Mouse (Mus musculus) right cerebral cortex, postnatal 10 days (tissue): ENCODE results near the gene Hcfc1.

Experiments used
- DNase-seq, 2 experiments: peaks; one replicate each; pipeline ENCODE4 v3.0.0; 2021; ENCODE audit warnings: low spot score in 2 of 2

Hcfc1 gene

DNA sequence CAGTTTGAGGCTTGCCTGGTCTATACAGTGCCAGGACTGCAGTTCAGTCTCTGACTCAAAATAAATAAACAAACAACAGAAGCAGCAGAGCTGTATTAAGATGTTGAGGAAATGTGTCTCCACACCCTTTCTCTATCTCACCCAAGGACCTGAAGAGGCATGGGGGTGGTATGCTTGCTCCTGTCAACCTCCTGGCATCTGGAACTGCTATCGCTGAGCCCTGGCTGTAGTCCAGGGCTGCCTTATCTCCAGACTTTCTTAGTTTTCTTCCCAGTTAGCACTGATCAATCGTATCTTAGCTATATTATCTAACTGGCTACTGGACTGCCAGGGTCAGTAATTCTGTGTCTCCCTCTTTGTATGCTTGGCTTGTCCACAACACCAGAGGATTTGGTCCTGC, 24.3 kb downstream of the Hcfc1 start:
- DNase-seq: no peak

GRCm38 (mm10) chrX:73931871-73932270, 34.3 kb downstream of the Hcfc1 start:
- DNase-seq: no peak

GRCm38 (mm10) chrX:73930402-73931062, 35.6 kb downstream of the Hcfc1 start, which contains the start of gene Renbp:
Gene Renbp, minus strand, starts transcription at chrX:73930850.
- DNase-seq: peak in 1 of 2 experiments; percentile 42

- no peak for DNase-seq
These were observed 43.6 kb downstream of the Hcfc1 start for GRCm38 (mm10) chrX:73922550-73922882.

DNA sequence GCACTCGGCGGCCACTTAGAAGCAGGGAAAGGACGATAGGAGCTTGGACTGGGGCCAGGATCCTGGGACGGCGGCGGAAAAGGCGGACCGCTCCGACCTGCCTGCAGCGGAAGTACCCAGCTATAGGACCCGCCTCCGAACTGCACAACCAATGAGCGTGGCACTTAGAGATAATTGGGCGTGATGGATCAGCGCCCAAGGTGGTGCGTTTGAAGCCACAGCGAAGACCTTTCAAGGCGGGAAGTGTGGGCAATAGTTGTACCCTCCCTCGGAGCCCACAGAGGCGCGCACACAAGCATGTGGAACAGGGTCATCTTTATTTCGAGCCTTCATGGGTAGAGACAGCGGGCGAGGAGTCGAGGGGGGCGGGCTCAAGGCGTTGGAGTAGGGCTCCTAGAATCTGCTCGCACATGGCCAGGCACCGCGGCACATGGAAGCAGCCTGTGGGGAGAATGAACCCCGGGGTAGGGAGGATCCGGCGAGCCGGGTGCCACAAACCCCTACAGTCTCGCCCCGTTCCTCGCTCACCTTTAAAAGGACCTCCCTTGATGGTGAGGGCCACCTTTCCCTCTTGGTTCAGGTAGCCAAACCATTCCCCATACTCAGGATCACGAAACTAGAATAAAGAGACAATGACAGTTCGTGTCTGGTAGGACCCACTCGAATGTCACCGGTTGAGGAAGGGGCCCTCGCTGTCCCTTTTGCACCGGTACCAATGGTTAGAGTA, 44.2 kb downstream of the Hcfc1 start, which contains the start of the genes Arhgap4 and Naa10:
Gene Arhgap4 (minus strand): TSS at position 48 of the 727 bp plus-strand sequence.
Gene Naa10 (minus strand): TSS at position 122 of the 727 bp plus-strand sequence.
- peak; percentile 94 for DNase-seq

DNA sequence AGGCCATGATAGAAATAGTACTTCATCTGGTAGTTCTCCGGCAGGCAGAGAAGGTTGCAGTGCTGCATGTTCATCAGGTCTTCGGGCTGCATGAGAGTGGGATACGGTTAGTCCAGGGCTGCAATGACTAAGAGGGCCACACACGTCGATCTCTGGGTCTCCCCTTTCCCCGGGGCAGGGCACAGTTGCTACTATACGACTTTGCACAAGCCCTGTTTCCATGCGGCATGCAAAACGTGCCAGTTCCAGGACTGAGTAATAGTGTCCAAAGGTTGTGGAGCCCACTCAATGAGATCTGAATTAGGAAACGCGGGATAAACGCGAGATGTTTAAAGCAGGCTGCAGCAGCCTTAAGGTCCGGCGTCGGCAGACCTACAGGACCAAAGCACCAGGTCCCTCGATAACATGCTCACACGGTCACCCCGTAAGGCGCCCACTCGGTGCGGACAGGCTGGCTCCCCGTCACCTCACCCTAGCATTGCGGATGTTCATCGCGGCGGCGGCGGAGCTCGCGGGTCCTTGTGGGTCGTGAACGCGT, 44.8 kb downstream of the Hcfc1 start:
- no peak for DNase-seq

DNA sequence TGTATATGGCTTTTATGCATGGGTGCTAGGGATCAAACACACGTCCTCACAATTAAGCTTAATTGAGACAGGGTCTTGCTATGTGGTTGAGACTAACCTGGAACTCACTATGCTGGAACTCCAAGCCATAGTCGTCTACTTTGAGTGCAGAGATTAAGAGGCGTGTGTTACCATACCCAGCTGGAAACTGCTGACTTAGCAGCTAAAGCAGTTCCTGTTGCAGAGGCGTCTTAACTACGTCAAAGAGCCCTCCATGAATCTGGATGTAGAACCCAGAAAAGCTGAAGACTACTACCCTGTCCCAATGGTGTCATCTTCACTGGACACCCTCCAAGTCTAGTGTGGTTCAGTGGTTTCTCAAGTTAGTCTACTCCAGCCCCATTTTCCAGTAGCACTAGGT, 47.5 kb downstream of the Hcfc1 start:
- DNase-seq: no peak

GRCm38 (mm10) chrX:73916945-73917344, 49.2 kb downstream of the Hcfc1 start:
- DNase-seq: no peak

- DNase-seq: peak; percentile 94 to 96
These were observed 51.1 kb downstream of the Hcfc1 start for GRCm38 (mm10) chrX:73914827-73915703.

GRCm38 (mm10) chrX:73911588-73911987, 54.6 kb downstream of the Hcfc1 start:
- DNase-seq: no peak

GRCm38 (mm10) chrX:73911156-73911555, 55.0 kb downstream of the Hcfc1 start:
- peak in 1 of 2 experiments; percentile 31 for DNase-seq

GRCm38 (mm10) chrX:73910451-73910850, 55.7 kb downstream of the Hcfc1 start:
- DNase-seq: no peak

GRCm38 (mm10) chrX:73910049-73910448, 56.1 kb downstream of the Hcfc1 start:
- DNase-seq: no peak

DNA sequence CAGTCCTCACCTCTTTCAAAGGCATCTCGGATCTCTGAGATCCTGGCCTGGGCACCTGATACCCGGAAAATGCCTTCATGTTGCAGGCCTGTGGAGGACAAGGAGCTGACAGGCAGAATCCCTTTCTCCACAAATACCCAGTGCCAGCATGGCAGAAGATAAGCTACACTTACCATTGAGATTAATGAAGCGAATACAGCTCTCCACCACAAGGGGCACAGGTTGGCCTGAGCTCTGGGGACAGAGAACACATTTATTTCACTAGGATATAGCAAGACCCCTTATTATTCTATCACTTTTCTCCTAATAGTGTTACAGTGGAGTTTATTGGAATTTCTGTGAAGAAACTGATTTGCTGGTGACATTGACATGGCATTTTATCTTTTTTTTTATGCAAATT, 68.2 kb downstream of the Hcfc1 start:
- no peak for DNase-seq

GRCm38 (mm10) chrX:73895719-73896118, 70.4 kb downstream of the Hcfc1 start, which contains the start of gene L1cam:
Gene L1cam, minus strand, starts transcription at chrX:73896105.
- DNase-seq: peak in 1 of 2 experiments; percentile 39

GRCm38 (mm10) chrX:73892833-73893232, 73.3 kb downstream of the Hcfc1 start:
- DNase-seq: no peak
